Mouse (Mus musculus) retina, adult 2 months (tissue): ENCODE measurements around the gene Fam149a.

Source experiments
- DNase-seq: peaks from one replicate; pipeline ENCODE4 v3.0.0-alpha.2; 2012; ENCODE audit warnings: low read depth, low spot score

Gene Fam149a

GRCm38 (mm10) chr8:45381963-45382347 is at the start of gene Fam149a:
Fam149a (minus strand) TSS chr8:45382291.
- peak; percentile 84 for DNase-seq

- no peak for DNase-seq
These were observed 38.1 kb upstream of the Fam149a start for GRCm38 (mm10) chr8:45420151-45420550.

- no peak for DNase-seq
These were observed 32.9 kb upstream of the Fam149a start for GRCm38 (mm10) chr8:45414965-45415364.

GRCm38 (mm10) chr8:45410882-45411281 is 28.8 kb upstream of the Fam149a start, which contains the start of gene Tlr3:
Tlr3 (minus strand) TSS chr8:45411080.
- DNase-seq, result no peak

- peak; percentile 6 for DNase-seq
These were observed 28.2 kb upstream of the Fam149a start for GRCm38 (mm10) chr8:45410146-45410880.

- no peak for DNase-seq
These were observed 27.6 kb upstream of the Fam149a start for GRCm38 (mm10) chr8:45409702-45410101.

GRCm38 (mm10) chr8:45383250-45383649 is 1.2 kb upstream of the Fam149a start:
- no peak for DNase-seq

GRCm38 (mm10) chr8:45381075-45381962 is 772 bp downstream of the Fam149a start:
- no peak for DNase-seq

GRCm38 (mm10) chr8:45380598-45380997 is 1.5 kb downstream of the Fam149a start:
- DNase-seq, result no peak

GRCm38 (mm10) chr8:45374071-45374470 is 8.0 kb downstream of the Fam149a start:
- DNase-seq, result no peak

- DNase-seq, result no peak
These were observed 14.9 kb downstream of the Fam149a start for GRCm38 (mm10) chr8:45367154-45367553.

GRCm38 (mm10) chr8:45363220-45363619 is 18.9 kb downstream of the Fam149a start:
- DNase-seq, result no peak

- DNase-seq, result no peak
These were observed 19.8 kb downstream of the Fam149a start for GRCm38 (mm10) chr8:45362323-45362722.

GRCm38 (mm10) chr8:45359091-45359605 is 22.9 kb downstream of the Fam149a start:
- no peak for DNase-seq

- DNase-seq, result no peak
These were observed 23.8 kb downstream of the Fam149a start for GRCm38 (mm10) chr8:45358132-45358918.

GRCm38 (mm10) chr8:45355809-45356208 is 26.3 kb downstream of the Fam149a start:
- no peak for DNase-seq

GRCm38 (mm10) chr8:45345031-45345430 is 37.1 kb downstream of the Fam149a start:
- peak; percentile 61 for DNase-seq

GRCm38 (mm10) chr8:45344298-45344697 is 37.8 kb downstream of the Fam149a start:
- no peak for DNase-seq

- DNase-seq, result no peak
These were observed 40.2 kb downstream of the Fam149a start for GRCm38 (mm10) chr8:45341630-45342628.

- DNase-seq, result no peak
These were observed 48.6 kb downstream of the Fam149a start for GRCm38 (mm10) chr8:45333493-45333892.
